Mouse (Mus musculus): ENCODE results near the gene 1700012B09Rik. TPM values are rescaled to one million over a fixed set of nuclear protein-coding genes. Genes with fewer than 3 reads are reported as not detected.

Gene 1700012B09Rik
- total RNA-seq (2021) = 1 to 10 TPM in 1 of 2 experiments, not detected in 1; 1.1 TPM
- long read RNA-seq, experiment 1, partial matches to known transcripts = 0 of 1 reads
- long read RNA-seq, experiment 1, other reads (novel, unspliced or antisense) = 0 of 1 reads
- long read RNA-seq, experiment 2 = 0 reads

- no peak for DNase-seq (ENCODE audit: low spot score in 2 of 2)
- H3K27ac ChIP-seq = no peak within 1 kb of the TSS
- H3K4me3 ChIP-seq = no peak within 1 kb of the TSS
- no peak for TF ChIP-seq CTCF (conservative IDR thresholded peaks at IDR 0.05)
Measured at GRCm38 (mm10) chr9:14770803-14771471, at the start of gene 1700012B09Rik. 1700012B09Rik (minus strand) TSS chr9:14771030.

GRCm38 (mm10) chr9:14810111-14810510 is 39.3 kb upstream of the 1700012B09Rik start:
- Histone ChIP-seq H3K4me3 (no peak overlapping the region), H3K27ac (no peak overlapping the region)
- peak in 1 of 2 experiments; percentile 19 for DNase-seq (ENCODE audit: low spot score in 2 of 2)
- TF ChIP-seq CTCF (conservative IDR thresholded peaks at IDR 0.05) = no peak

- Histone ChIP-seq H3K27ac (no peak overlapping the region), H3K4me3 (no peak overlapping the region)
- no peak for DNase-seq (ENCODE audit: low spot score in 2 of 2)
- TF ChIP-seq CTCF (conservative IDR thresholded peaks at IDR 0.05) = no peak
Measured at GRCm38 (mm10) chr9:14806786-14807185, 36.0 kb upstream of the 1700012B09Rik start.

- DNase-seq (ENCODE audit: low spot score in 2 of 2) = no peak
- Histone ChIP-seq H3K27ac (no peak overlapping the region), H3K4me3 (no peak overlapping the region)
- TF ChIP-seq CTCF (conservative IDR thresholded peaks at IDR 0.05) = no peak
Measured at GRCm38 (mm10) chr9:14805714-14806113, 34.9 kb upstream of the 1700012B09Rik start.

- Histone ChIP-seq H3K27ac (no peak overlapping the region), H3K4me3 (no peak overlapping the region)
- no peak for TF ChIP-seq CTCF (conservative IDR thresholded peaks at IDR 0.05)
- DNase-seq (ENCODE audit: low spot score in 2 of 2) = no peak
Measured at GRCm38 (mm10) chr9:14787356-14787755, 16.5 kb upstream of the 1700012B09Rik start.

GRCm38 (mm10) chr9:14784039-14785002 is 13.5 kb upstream of the 1700012B09Rik start, which contains the start of the genes Mre11a and Ankrd49:
Mre11a (plus strand) TSS chr9:14784654.
Ankrd49 (minus strand) TSS chr9:14784856.
- DNase-seq (ENCODE audit: low spot score in 2 of 2) = peak; percentile 90 to 94
- TF ChIP-seq CTCF (conservative IDR thresholded peaks at IDR 0.05) = 0 out of 2 replicates have a peak, but pooled peaks have one; percentile 15
- H3K27ac ChIP-seq = peak within 1 kb of the TSS; percentile 97
- peak within 1 kb of the TSS; percentile 77 for H3K4me3 ChIP-seq

- H3K4me3 ChIP-seq = no peak overlapping the region
- H3K27ac ChIP-seq = no peak overlapping the region
- no peak for TF ChIP-seq CTCF (conservative IDR thresholded peaks at IDR 0.05)
- DNase-seq (ENCODE audit: low spot score in 2 of 2) = no peak
Measured at GRCm38 (mm10) chr9:14778341-14778740, 7.5 kb upstream of the 1700012B09Rik start.

GRCm38 (mm10) chr9:14773813-14774212 is 3.0 kb upstream of the 1700012B09Rik start:
- TF ChIP-seq CTCF (conservative IDR thresholded peaks at IDR 0.05) = peak; percentile 68
- no peak overlapping the region for H3K4me3 ChIP-seq
- peak in 1 of 2 experiments; percentile 23 for DNase-seq (ENCODE audit: low spot score in 2 of 2)
- H3K27ac ChIP-seq = no peak overlapping the region

GRCm38 (mm10) chr9:14772074-14772473 is 1.2 kb upstream of the 1700012B09Rik start:
- TF ChIP-seq CTCF (conservative IDR thresholded peaks at IDR 0.05) = no peak

GRCm38 (mm10) chr9:14769811-14770210 is 1.0 kb downstream of the 1700012B09Rik start:
- no peak for DNase-seq (ENCODE audit: low spot score in 2 of 2)
- no peak overlapping the region for H3K4me3 ChIP-seq
- TF ChIP-seq CTCF (conservative IDR thresholded peaks at IDR 0.05) = no peak
- H3K27ac ChIP-seq = no peak overlapping the region

More at GRCm38 (mm10) chr9:14772074-14772473, 1.2 kb upstream of the 1700012B09Rik start:
- DNase-seq (ENCODE audit: low spot score in 2 of 2) = no peak
- Histone ChIP-seq H3K4me3 (no peak overlapping the region), H3K27ac (no peak overlapping the region)

- peak; percentile 88 for TF ChIP-seq CTCF (conservative IDR thresholded peaks at IDR 0.05)
- Histone ChIP-seq H3K4me3 (no peak overlapping the region), H3K27ac (no peak overlapping the region)
- DNase-seq (ENCODE audit: low spot score in 2 of 2) = peak; percentile 16 to 61
Measured at GRCm38 (mm10) chr9:14764765-14765164, 6.1 kb downstream of the 1700012B09Rik start.

- H3K27ac ChIP-seq = no peak overlapping the region
- DNase-seq (ENCODE audit: low spot score in 2 of 2) = no peak
- no peak overlapping the region for H3K4me3 ChIP-seq
- no peak for TF ChIP-seq CTCF (conservative IDR thresholded peaks at IDR 0.05)
Measured at GRCm38 (mm10) chr9:14759261-14759660, 11.6 kb downstream of the 1700012B09Rik start.

- no peak for DNase-seq (ENCODE audit: low spot score in 2 of 2)
- TF ChIP-seq CTCF (conservative IDR thresholded peaks at IDR 0.05) = no peak
- Histone ChIP-seq H3K4me3 (no peak overlapping the region), H3K27ac (no peak overlapping the region)
Measured at GRCm38 (mm10) chr9:14758590-14758989, 12.2 kb downstream of the 1700012B09Rik start.

All from layer of hippocampus, adult 2 months (tissue).